Mouse (Mus musculus): ENCODE data around the gene Gas7. TPM values are rescaled to one million over a fixed set of nuclear protein-coding genes. Genes with fewer than 3 reads are reported as not detected.

The Gas7 gene
- total and polyA plus RNA-seq, 2 experiments from 2014 or later: 46.8 to 76.0 TPM

DNA sequence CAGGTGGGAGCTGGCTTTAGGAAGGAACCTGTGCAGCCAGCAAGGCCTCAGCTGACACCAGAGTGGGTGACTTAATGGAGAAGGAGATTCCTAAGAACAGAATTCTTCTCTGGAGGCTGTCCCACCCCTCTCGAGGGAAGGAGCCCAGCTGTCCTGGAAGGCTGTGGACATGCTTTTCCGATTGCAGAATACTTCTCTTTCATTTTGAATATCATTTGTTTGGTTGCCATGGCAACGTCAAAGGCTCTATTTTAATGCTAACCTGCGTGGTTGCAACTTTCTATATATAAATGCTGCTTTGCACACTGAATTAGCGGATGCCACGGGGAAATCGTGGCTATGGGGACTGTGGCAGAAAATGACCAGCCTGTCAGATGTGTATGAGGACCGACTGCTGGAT, 115.7 kb downstream of the Gas7 start:
- peak; percentile 71 for DNase-seq (ENCODE audit: low spot score)
- Histone ChIP-seq H3K9ac (replicated peaks; ENCODE audit: low read length) (no peak overlapping the region), H3K9me3 (ENCODE audit: low read length) (no peaks in the 10 kb centered on the region), H3K4me2 (ENCODE audit: low read depth, low read length) (no peak overlapping the region), H3K36me3 (ENCODE audit: insufficient read depth, low read length) (no peaks in the 10 kb centered on the region), H3K4me3 (ENCODE audit: low read length) (no peak overlapping the region), H3K4me1 (ENCODE audit: insufficient read depth, low read length) (peaks cover 8% of the 10 kb centered on the region; the same call in 1 of the 2 replicates), H3K27ac (no peak overlapping the region), H3K27me3 (ENCODE audit: insufficient read depth, low read length) (no peaks in the 10 kb centered on the region)
- TF ChIP-seq CTCF (IDR thresholded peaks at IDR 0.05; ENCODE audit: low read depth): no peak
- no peak for ATAC-seq
- 19% methylated on average over 8 of the region's 8 CpGs for WGBS

GRCm38 (mm10) chr11:67574344-67574743, 119.1 kb downstream of the Gas7 start:
- DNase-seq (ENCODE audit: low spot score) (no peak), ATAC-seq (no peak)
- Histone ChIP-seq H3K27me3 (ENCODE audit: insufficient read depth, low read length) (no peaks in the 10 kb centered on the region), H3K4me3 (ENCODE audit: low read length) (no peak overlapping the region), H3K36me3 (ENCODE audit: insufficient read depth, low read length) (no peaks in the 10 kb centered on the region), H3K9me3 (ENCODE audit: low read length) (no peaks in the 10 kb centered on the region), H3K9ac (replicated peaks; ENCODE audit: low read length) (no peak overlapping the region), H3K4me1 (ENCODE audit: insufficient read depth, low read length) (peaks cover 8% of the 10 kb centered on the region; the same call in 1 of the 2 replicates), H3K4me2 (ENCODE audit: low read depth, low read length) (no peak overlapping the region), H3K27ac (no peak overlapping the region)
- TF ChIP-seq CTCF (IDR thresholded peaks at IDR 0.05; ENCODE audit: low read depth): no peak
- WGBS: 94% methylated on average over 5 of the region's 5 CpGs

DNA sequence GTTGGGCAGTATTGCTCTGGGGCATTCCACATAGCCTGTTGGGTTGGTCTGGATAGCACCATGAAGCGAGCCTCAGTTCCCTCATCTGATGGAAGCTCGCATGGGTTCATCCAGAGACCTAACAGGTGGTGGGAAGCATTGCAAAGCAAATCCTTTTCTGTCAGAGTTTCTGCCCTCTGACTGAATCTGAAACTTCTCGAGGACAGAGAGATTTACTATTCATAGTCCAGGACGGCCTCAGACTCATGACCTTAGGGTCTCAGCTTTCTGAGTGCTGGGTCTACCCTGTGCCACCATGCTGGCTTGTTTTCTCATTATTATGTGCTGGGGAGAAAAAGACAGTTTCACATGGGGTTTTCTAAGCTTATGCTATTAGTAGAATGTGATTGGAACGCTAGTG, 122.2 kb downstream of the Gas7 start:
- Histone ChIP-seq H3K36me3 (ENCODE audit: insufficient read depth, low read length) (no peaks in the 10 kb centered on the region), H3K27ac (peak overlapping the region; percentile 20; the same call in 1 of the 2 replicates), H3K4me1 (ENCODE audit: insufficient read depth, low read length) (no peaks in the 10 kb centered on the region), H3K9ac (replicated peaks; ENCODE audit: low read length) (no peak overlapping the region), H3K27me3 (ENCODE audit: insufficient read depth, low read length) (no peaks in the 10 kb centered on the region), H3K9me3 (ENCODE audit: low read length) (no peaks in the 10 kb centered on the region), H3K4me3 (ENCODE audit: low read length) (no peak overlapping the region), H3K4me2 (ENCODE audit: low read depth, low read length) (no peak overlapping the region)
- ATAC-seq: no peak
- TF ChIP-seq CTCF (IDR thresholded peaks at IDR 0.05; ENCODE audit: low read depth): no peak
- WGBS: 80% methylated on average over 5 of the region's 5 CpGs
- DNase-seq (ENCODE audit: low spot score): no peak

GRCm38 (mm10) chr11:67577994-67578393, 122.8 kb downstream of the Gas7 start:
- no peaks in the 10 kb centered on the region for H3K9me3 ChIP-seq (ENCODE audit: low read length)
- ATAC-seq: no peak
- no peak overlapping the region for H3K4me3 ChIP-seq (ENCODE audit: low read length)
- no peak for TF ChIP-seq CTCF (IDR thresholded peaks at IDR 0.05; ENCODE audit: low read depth)
- 82% methylated on average over 4 of the region's 4 CpGs for WGBS
- no peak for DNase-seq (ENCODE audit: low spot score)
- no peaks in the 10 kb centered on the region for H3K36me3 ChIP-seq (ENCODE audit: insufficient read depth, low read length)
- no peak overlapping the region for H3K4me2 ChIP-seq (ENCODE audit: low read depth, low read length)
- no peaks in the 10 kb centered on the region for H3K4me1 ChIP-seq (ENCODE audit: insufficient read depth, low read length)
- no peak overlapping the region for H3K9ac ChIP-seq (replicated peaks; ENCODE audit: low read length)
- H3K27ac ChIP-seq: peak overlapping the region; percentile 20; the same call in 1 of the 2 replicates
- no peaks in the 10 kb centered on the region for H3K27me3 ChIP-seq (ENCODE audit: insufficient read depth, low read length)

- DNase-seq (ENCODE audit: low spot score) (no peak), ATAC-seq (no peak)
- Histone ChIP-seq H3K9ac (replicated peaks; ENCODE audit: low read length) (no peak overlapping the region), H3K9me3 (ENCODE audit: low read length) (no peaks in the 10 kb centered on the region), H3K4me3 (ENCODE audit: low read length) (no peak overlapping the region), H3K27me3 (ENCODE audit: insufficient read depth, low read length) (no peaks in the 10 kb centered on the region), H3K27ac (no peak overlapping the region), H3K4me2 (ENCODE audit: low read depth, low read length) (no peak overlapping the region), H3K36me3 (ENCODE audit: insufficient read depth, low read length) (no peaks in the 10 kb centered on the region), H3K4me1 (ENCODE audit: insufficient read depth, low read length) (no peaks in the 10 kb centered on the region)
- no peak for TF ChIP-seq CTCF (IDR thresholded peaks at IDR 0.05; ENCODE audit: low read depth)
- WGBS: 71% methylated on average over 9 of the region's 9 CpGs
Measured at GRCm38 (mm10) chr11:67579136-67579535, 123.9 kb downstream of the Gas7 start.

- H3K27ac ChIP-seq: no peak overlapping the region
- DNase-seq (ENCODE audit: low spot score): no peak
- no peaks in the 10 kb centered on the region for H3K27me3 ChIP-seq (ENCODE audit: insufficient read depth, low read length)
- no peak overlapping the region for H3K4me2 ChIP-seq (ENCODE audit: low read depth, low read length)
- no peak overlapping the region for H3K9ac ChIP-seq (replicated peaks; ENCODE audit: low read length)
- WGBS: 44% methylated on average over 7 of the region's 7 CpGs
- no peak for TF ChIP-seq CTCF (IDR thresholded peaks at IDR 0.05; ENCODE audit: low read depth)
- H3K4me1 ChIP-seq (ENCODE audit: insufficient read depth, low read length): peaks cover 7% of the 10 kb centered on the region; the same call in 1 of the 2 replicates
- no peak for ATAC-seq
- H3K9me3 ChIP-seq (ENCODE audit: low read length): no peaks in the 10 kb centered on the region
- no peak overlapping the region for H3K4me3 ChIP-seq (ENCODE audit: low read length)
- H3K36me3 ChIP-seq (ENCODE audit: insufficient read depth, low read length): no peaks in the 10 kb centered on the region
Measured at GRCm38 (mm10) chr11:67581549-67581948, 126.3 kb downstream of the Gas7 start.

DNA sequence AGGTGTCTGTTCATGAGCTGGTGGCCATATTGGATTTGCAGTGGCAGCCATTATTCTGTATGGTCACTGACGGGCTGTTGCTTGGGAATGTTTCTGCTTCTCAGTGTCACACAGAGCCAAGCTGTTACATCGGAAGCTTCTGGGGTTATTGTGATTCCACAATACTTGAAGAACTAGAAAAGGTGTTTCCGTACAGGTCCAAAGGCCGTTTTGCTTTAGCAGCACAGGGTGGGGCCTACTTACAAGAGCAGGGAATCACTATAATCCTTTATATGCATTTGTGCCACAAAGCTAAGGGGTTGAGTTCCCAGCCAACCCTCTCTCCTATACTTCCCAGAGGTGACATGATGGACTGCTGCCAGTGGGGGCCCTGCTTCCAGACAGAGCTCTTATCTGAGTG, 127.3 kb downstream of the Gas7 start:
- H3K27ac ChIP-seq: no peak overlapping the region
- no peaks in the 10 kb centered on the region for H3K27me3 ChIP-seq (ENCODE audit: insufficient read depth, low read length)
- no peak for DNase-seq (ENCODE audit: low spot score)
- WGBS: 96% methylated on average over 4 of the region's 4 CpGs
- H3K9ac ChIP-seq (replicated peaks; ENCODE audit: low read length): no peak overlapping the region
- H3K4me1 ChIP-seq (ENCODE audit: insufficient read depth, low read length): peaks cover 8% of the 10 kb centered on the region; the same call in 1 of the 2 replicates
- no peak for ATAC-seq
- H3K36me3 ChIP-seq (ENCODE audit: insufficient read depth, low read length): no peaks in the 10 kb centered on the region
- no peak for TF ChIP-seq CTCF (IDR thresholded peaks at IDR 0.05; ENCODE audit: low read depth)
- H3K4me3 ChIP-seq (ENCODE audit: low read length): no peak overlapping the region
- no peak overlapping the region for H3K4me2 ChIP-seq (ENCODE audit: low read depth, low read length)
- no peaks in the 10 kb centered on the region for H3K9me3 ChIP-seq (ENCODE audit: low read length)

Data from hindbrain, postnatal 0 days (tissue).